23 mouse cellular contexts compared by ENCODE assay signal in genomic region chr10:121016291-121016690, GRCm38 (mm10). TPM values are rescaled to one million over a fixed set of nuclear protein-coding genes. Genes with fewer than 3 reads are reported as not detected.
DNase-seq lines count a peak whose midpoint lies in the region; ATAC-seq and TF ChIP-seq lines count a peak whose summit lies in the region.
"Had no signal": no experiment of that assay in that cellular context is flagged by ENCODE, and none has a peak within 500 bp of the region (broad histone marks: within the 10 kb centered on the region; RNA-seq: fewer than 3 reads in every experiment).

No protein-coding gene starts in this region.

- no peak overlapping the region for H3K4me2 ChIP-seq in forebrain, embryonic 12.5 days
- peak overlapping the region; percentile 49 for H3K4me2 ChIP-seq in heart, embryonic 14.5 days (ENCODE audit: low read length)
- no peak overlapping the region for H3K4me2 ChIP-seq in intestine, postnatal 0 days (replicated peaks; ENCODE audit: low read depth)
- no peak overlapping the region for H3K4me2 ChIP-seq in intestine, embryonic 15.5 days (replicated peaks)
- H3K4me2 ChIP-seq: liver, embryonic 15.5 days; lung, embryonic 15.5 days; neural tube, embryonic 12.5 days had no signal

- TF ChIP-seq CTCF in heart, adult 2 months (IDR thresholded peaks at IDR 0.05): no peak
- no peak for TF ChIP-seq CTCF in intestine, postnatal 0 days (IDR thresholded peaks at IDR 0.05; ENCODE audit: low read depth)
- TF ChIP-seq CTCF in cerebellum, adult 2 months (IDR thresholded peaks at IDR 0.05; ENCODE audit: borderline replicate concordance, insufficient read depth, low read depth, low read length): no peak

- no peaks in the 10 kb centered on the region for H3K79me2 ChIP-seq in heart, adult 2 months (replicated peaks; ENCODE audit: control insufficient read depth, insufficient read depth, low read length)

- peak overlapping the region; percentile 65 for H3K27ac ChIP-seq in forebrain, embryonic 10.5 days
- no peak overlapping the region for H3K27ac ChIP-seq in forebrain, embryonic 12.5 days
- peak overlapping the region in 1 of 2 experiments; percentile 10; a peak in 1 of 4 replicates for H3K27ac ChIP-seq in heart, embryonic 14.5 days (replicated peaks in 1 of 2; ENCODE audit: control insufficient read depth in 1 of 2, insufficient read depth in 1 of 2, low read depth in 2 of 2, low read length in 2 of 2)
- H3K27ac ChIP-seq in heart, adult 2 months: no peak overlapping the region
- no peak overlapping the region for H3K27ac ChIP-seq in intestine, postnatal 0 days (ENCODE audit: low read depth, low read length)
- no peak overlapping the region for H3K27ac ChIP-seq in intestine, embryonic 15.5 days
- no peak overlapping the region for H3K27ac ChIP-seq in cerebellum, adult 2 months (ENCODE audit: insufficient read depth, low read length)
- H3K27ac ChIP-seq: limb, embryonic 10.5 days; liver, embryonic 15.5 days; lung, embryonic 15.5 days; neural tube, embryonic 12.5 days had no signal

- H3K36me3 ChIP-seq in forebrain, embryonic 10.5 days (replicated peaks): no peaks in the 10 kb centered on the region
- H3K36me3 ChIP-seq in forebrain, embryonic 12.5 days (replicated peaks): no peaks in the 10 kb centered on the region
- H3K36me3 ChIP-seq in heart, embryonic 14.5 days (ENCODE audit: control insufficient read depth, insufficient read depth, low read length): no peaks in the 10 kb centered on the region
- no peaks in the 10 kb centered on the region for H3K36me3 ChIP-seq in heart, adult 2 months (ENCODE audit: control insufficient read depth, insufficient read depth, low read length)
- H3K36me3 ChIP-seq in intestine, postnatal 0 days (ENCODE audit: control insufficient read depth, insufficient read depth): no peaks in the 10 kb centered on the region
- H3K36me3 ChIP-seq in intestine, embryonic 15.5 days: no peaks in the 10 kb centered on the region
- H3K36me3 ChIP-seq: limb, embryonic 10.5 days; liver, embryonic 15.5 days; lung, embryonic 15.5 days; neural tube, embryonic 12.5 days had no signal

- no peak for TF ChIP-seq POLR2A in heart, adult 2 months (IDR thresholded peaks at IDR 0.05; ENCODE audit: insufficient read depth, low read depth, low read length)
- TF ChIP-seq POLR2A in cerebellum, adult 2 months (IDR thresholded peaks at IDR 0.05; ENCODE audit: borderline replicate concordance, insufficient read depth, low read length): no peak

- no peak for DNase-seq in forebrain, embryonic 10.5 days (ENCODE audit: extremely low spot score, low spot score)
- DNase-seq in heart, adult 2 months: no peak
- DNase-seq in R1 (ENCODE audit: low read depth, low spot score): peak; percentile 28
- no peak for DNase-seq in cerebellum, adult 2 months
- DNase-seq: cerebellum, postnatal 10 days; gastrocnemius, postnatal 25 days; kidney, adult 9 months; kidney, postnatal 14 days; liver; lung, postnatal 36 days; right cerebral cortex, postnatal 14 days had no signal

- intact Hi-C loops in heart, adult 2 months (cut with DNase I): no loop called here

- peaks cover 18% of the 10 kb centered on the region for H3K4me1 ChIP-seq in forebrain, embryonic 10.5 days
- peaks cover 12% of the 10 kb centered on the region; the same call in 1 of the 2 replicates for H3K4me1 ChIP-seq in forebrain, embryonic 12.5 days
- H3K4me1 ChIP-seq in heart, embryonic 14.5 days (ENCODE audit: control insufficient read depth in 2 of 2, insufficient read depth in 2 of 2, low read length in 2 of 2): peaks cover 10 to 11% of the 10 kb centered on the region in 2 experiments
- no peaks in the 10 kb centered on the region for H3K4me1 ChIP-seq in heart, adult 2 months (ENCODE audit: control insufficient read depth, insufficient read depth, low read length)
- no peaks in the 10 kb centered on the region for H3K4me1 ChIP-seq in intestine, postnatal 0 days (replicated peaks; ENCODE audit: control insufficient read depth, insufficient read depth, low read length)
- peaks cover 5% of the 10 kb centered on the region; the same call in 1 of the 2 replicates for H3K4me1 ChIP-seq in intestine, embryonic 15.5 days (replicated peaks)
- H3K4me1 ChIP-seq in cerebellum, adult 2 months (ENCODE audit: control insufficient read depth, insufficient read depth, low read length): no peaks in the 10 kb centered on the region
- H3K4me1 ChIP-seq: liver, embryonic 15.5 days; lung, embryonic 15.5 days; megakaryocyte, embryonic 14.5 days had no signal

- H3K27me3 ChIP-seq in forebrain, embryonic 10.5 days (ENCODE audit: poor library complexity, severe bottlenecking): peaks cover 7% of the 10 kb centered on the region; the same call in 1 of the 2 replicates
- no peaks in the 10 kb centered on the region for H3K27me3 ChIP-seq in forebrain, embryonic 12.5 days
- H3K27me3 ChIP-seq in heart, embryonic 14.5 days (ENCODE audit: control insufficient read depth, insufficient read depth, low read length): no peaks in the 10 kb centered on the region
- H3K27me3 ChIP-seq in heart, adult 2 months (ENCODE audit: control insufficient read depth, insufficient read depth, low read length): no peaks in the 10 kb centered on the region
- no peaks in the 10 kb centered on the region for H3K27me3 ChIP-seq in intestine, postnatal 0 days (replicated peaks; ENCODE audit: control insufficient read depth, insufficient read depth, low read length)
- H3K27me3 ChIP-seq in intestine, embryonic 15.5 days (replicated peaks): no peaks in the 10 kb centered on the region
- H3K27me3 ChIP-seq in cerebellum, adult 2 months (ENCODE audit: control insufficient read depth, insufficient read depth, low read length): no peaks in the 10 kb centered on the region
- H3K27me3 ChIP-seq: liver, embryonic 15.5 days; lung, embryonic 15.5 days; neural tube, embryonic 12.5 days had no signal

- H3K9me3 ChIP-seq in forebrain, embryonic 10.5 days: peaks cover 22% of the 10 kb centered on the region; the same call in 1 of the 2 replicates
- peaks cover 9% of the 10 kb centered on the region; the same call in 1 of the 2 replicates for H3K9me3 ChIP-seq in forebrain, embryonic 12.5 days
- peaks cover 11% of the 10 kb centered on the region; the same call in 1 of the 2 replicates for H3K9me3 ChIP-seq in heart, embryonic 14.5 days (ENCODE audit: control insufficient read depth, low read length)
- no peaks in the 10 kb centered on the region for H3K9me3 ChIP-seq in intestine, postnatal 0 days (ENCODE audit: control insufficient read depth)
- H3K9me3 ChIP-seq in intestine, embryonic 15.5 days: 0 out of 2 replicates have a peak, but pooled peaks cover 3% of the 10 kb centered on the region
- H3K9me3 ChIP-seq: limb, embryonic 10.5 days; liver, embryonic 15.5 days; lung, embryonic 15.5 days had no signal

- no peak for TF ChIP-seq EP300 in heart, adult 2 months (IDR thresholded peaks at IDR 0.05; ENCODE audit: insufficient read depth, low read depth, low read length)

- no peak overlapping the region for H3K4me3 ChIP-seq in forebrain, embryonic 10.5 days
- no peak overlapping the region for H3K4me3 ChIP-seq in forebrain, embryonic 12.5 days (replicated peaks)
- H3K4me3 ChIP-seq in heart, embryonic 14.5 days (ENCODE audit: control insufficient read depth in 1 of 2, insufficient read depth in 1 of 2, low read depth in 1 of 2, low read length in 2 of 2): no peak overlapping the region
- H3K4me3 ChIP-seq in heart, adult 2 months: no peak overlapping the region
- no peak overlapping the region for H3K4me3 ChIP-seq in intestine, postnatal 0 days (ENCODE audit: low read depth, low read length)
- H3K4me3 ChIP-seq in intestine, embryonic 15.5 days (replicated peaks): no peak overlapping the region
- H3K4me3 ChIP-seq in cerebellum, adult 2 months (replicated peaks; ENCODE audit: insufficient read depth, low read depth, low read length): no peak overlapping the region
- H3K4me3 ChIP-seq: limb, embryonic 10.5 days; liver, embryonic 15.5 days; lung, embryonic 15.5 days; megakaryocyte, embryonic 14.5 days; neural tube, embryonic 12.5 days had no signal

- no peak for ATAC-seq in forebrain, embryonic 12.5 days (ENCODE audit: low FRiP score)
- ATAC-seq in heart, embryonic 14.5 days (ENCODE audit: insufficient number of reproducible peaks, insufficient read depth, low FRiP score, low read depth): no peak
- ATAC-seq in intestine, postnatal 0 days: peak; percentile 63; the same call in 1 of the 2 replicates
- no peak; the same call in 1 of the 2 replicates for ATAC-seq in intestine, embryonic 15.5 days
- ATAC-seq: inflammation-experienced regulatory T-cells, adult 6 months had no signal

- no peak overlapping the region for H3K9ac ChIP-seq in forebrain, embryonic 12.5 days
- no peak overlapping the region for H3K9ac ChIP-seq in heart, embryonic 14.5 days (ENCODE audit: low read length)
- no peak overlapping the region for H3K9ac ChIP-seq in heart, adult 2 months (ENCODE audit: low read depth, low read length)
- no peak overlapping the region for H3K9ac ChIP-seq in intestine, postnatal 0 days (ENCODE audit: low read depth, low read length)
- no peak overlapping the region for H3K9ac ChIP-seq in intestine, embryonic 15.5 days
- H3K9ac ChIP-seq: liver, embryonic 15.5 days; lung, embryonic 15.5 days; neural tube, embryonic 12.5 days had no signal

- WGBS in forebrain, embryonic 10.5 days: 84% methylated on average over 8 of the region's 8 CpGs
- WGBS in forebrain, embryonic 12.5 days: 92% methylated on average over 8 of the region's 8 CpGs
- WGBS in heart, embryonic 14.5 days: 67% methylated on average over 8 of the region's 8 CpGs
- whole genome bisulfite sequencing in heart, adult 2 months: 78% methylated on average over 8 of the region's 8 CpGs
- WGBS in intestine, postnatal 0 days: 56% methylated on average over 8 of the region's 8 CpGs
- 56% methylated on average over 8 of the region's 8 CpGs for WGBS in intestine, embryonic 15.5 days
- 92% methylated on average over 8 of the region's 8 CpGs for WGBS in cerebellum, adult 2 months

RNA-seq across cellular contexts. Expression of gene Wif1, which starts 17.5 kb away (rescaled TPM):
- polyA plus RNA-seq in forebrain, embryonic 10.5 days (2016; fragmentation: Nextera tagmentation; extraction: Ambion mirVana): 2.6 and 2.7 TPM in 2 replicates
- polyA plus RNA-seq in forebrain, embryonic 12.5 days (2016; fragmentation: Nextera tagmentation; extraction: Ambion mirVana): 7.0 and 9.2 TPM in 2 replicates
- 11.6 and 13.2 TPM in 2 replicates for polyA plus RNA-seq in heart, embryonic 14.5 days (2014; fragmentation: Nextera tagmentation; extraction: Ambion mirVana)
- 1 to 10 TPM; 2.0 to 2.4 TPM for total RNA-seq in heart, adult 2 months (2021)
- 8.6 and 12.8 TPM in 2 replicates for polyA plus RNA-seq in heart, adult 2 months (2012; rRNA removed)
- 0.65 and 1.2 TPM in 2 replicates for polyA plus RNA-seq in intestine, postnatal 0 days (2015; fragmentation: Nextera tagmentation; extraction: Ambion mirVana)
- 0.29 and 0.57 TPM in 2 replicates for polyA plus RNA-seq in intestine, embryonic 15.5 days (2015; fragmentation: Nextera tagmentation; extraction: Ambion mirVana)
- 1.1 and 2.3 TPM in 2 replicates for polyA plus RNA-seq in cerebellum, adult 2 months (2012; rRNA removed)
- total RNA-seq: adrenal gland, adult 18-20 months had no signal
- polyA plus RNA-seq: inflammation-experienced regulatory T-cells, adult 6 months; thymus, postnatal 0 days had no signal

RNA-seq across cellular contexts. Expression of gene Lemd3, which starts 37.2 kb away (rescaled TPM):
- 2.3 and 2.5 TPM in 2 replicates for polyA plus RNA-seq in forebrain, embryonic 10.5 days (2016; fragmentation: Nextera tagmentation; extraction: Ambion mirVana)
- 4.6 and 4.8 TPM in 2 replicates for polyA plus RNA-seq in forebrain, embryonic 12.5 days (2016; fragmentation: Nextera tagmentation; extraction: Ambion mirVana)
- 3.8 and 4.4 TPM in 2 replicates for polyA plus RNA-seq in heart, embryonic 14.5 days (2014; fragmentation: Nextera tagmentation; extraction: Ambion mirVana)
- total RNA-seq in heart, adult 2 months (2021): 10 to 100 TPM; 12.3 to 13.2 TPM
- polyA plus RNA-seq in heart, adult 2 months (2012; rRNA removed): 2.8 and 6.5 TPM in 2 replicates
- polyA plus RNA-seq in intestine, postnatal 0 days (2015; fragmentation: Nextera tagmentation; extraction: Ambion mirVana): 2.6 and 2.7 TPM in 2 replicates
- polyA plus RNA-seq in intestine, embryonic 15.5 days (2015; fragmentation: Nextera tagmentation; extraction: Ambion mirVana): 2.3 and 2.6 TPM in 2 replicates
- 20.4 and 21.3 TPM in 2 replicates for polyA plus RNA-seq in cerebellum, adult 2 months (2012; rRNA removed)
